Mouse (Mus musculus): ENCODE data around the gene Vps26c.

- TF ChIP-seq CTCF (IDR thresholded peaks at IDR 0.05; ENCODE audit: borderline replicate concordance, insufficient read depth, low read depth, low read length) (no peak), POLR2A (IDR thresholded peaks at IDR 0.05; ENCODE audit: borderline replicate concordance, insufficient read depth, low read length) (no peak)
Observed at GRCm38 (mm10) chr16:94473086-94473822, 53.4 kb downstream of the Vps26c start.

All from cerebellum, adult 2 months (tissue).